Mouse (Mus musculus) common myeloid progenitor, adult 5-6 weeks (primary cell): ENCODE data around the gene Tbx19. TPM values are rescaled to one million over a fixed set of nuclear protein-coding genes. Genes with fewer than 3 reads are reported as not detected.

Source experiments
- ATAC-seq: replicated peaks from 2 replicates; pipeline ENCODE4 v1.8.0; 2016; ENCODE audit warnings: low read depth, mild to moderate bottlenecking, moderate TSS enrichment, inconsistent platforms; ENCODE audit not compliant: poor library complexity, severe bottlenecking
- total RNA-seq: library from RNA; stranded (forward); fragments of 200-1000, 187-1606 nt; gene quantifications from 2 replicates; pipeline ENCODE4 v1.2.3, GENCODE M21; 2017

Gene Tbx19
- total RNA-seq = not detected in 2 replicates

GRCm38 (mm10) chr1:165160723-165161405, at the start of gene Tbx19:
Tbx19 (minus strand) TSS chr1:165160773.
- peak; percentile 79 for ATAC-seq

GRCm38 (mm10) chr1:165205591-165205990, 45.0 kb upstream of the Tbx19 start:
- no peak for ATAC-seq

GRCm38 (mm10) chr1:165203488-165204035, 43.0 kb upstream of the Tbx19 start:
- 0 out of 2 replicates have a peak, but pooled peaks have one; percentile 8 for ATAC-seq

GRCm38 (mm10) chr1:165201445-165202012, 41.0 kb upstream of the Tbx19 start:
- ATAC-seq = no peak

- no peak for ATAC-seq
Observed at GRCm38 (mm10) chr1:165200748-165201147, 40.2 kb upstream of the Tbx19 start.

- ATAC-seq = no peak
Observed at GRCm38 (mm10) chr1:165199639-165200038, 39.1 kb upstream of the Tbx19 start.

- ATAC-seq = no peak
Observed at GRCm38 (mm10) chr1:165198951-165199350, 38.4 kb upstream of the Tbx19 start.

GRCm38 (mm10) chr1:165197875-165198274, 37.3 kb upstream of the Tbx19 start:
- no peak for ATAC-seq

- ATAC-seq = no peak
Observed at GRCm38 (mm10) chr1:165195396-165195960, 34.9 kb upstream of the Tbx19 start.

- no peak for ATAC-seq
Observed at GRCm38 (mm10) chr1:165194662-165195013, 34.1 kb upstream of the Tbx19 start.

- ATAC-seq = peak; percentile 70
Observed at GRCm38 (mm10) chr1:165193880-165194661, 33.5 kb upstream of the Tbx19 start, which contains the start of gene Sft2d2. Sft2d2 (minus strand) TSS chr1:165194438.

- peak; percentile 13; the same call in 1 of the 2 replicates for ATAC-seq
Observed at GRCm38 (mm10) chr1:165193426-165193825, 32.9 kb upstream of the Tbx19 start.

- no peak for ATAC-seq
Observed at GRCm38 (mm10) chr1:165192714-165193264, 32.2 kb upstream of the Tbx19 start.

- peak; percentile 47 for ATAC-seq
Observed at GRCm38 (mm10) chr1:165192102-165192501, 31.5 kb upstream of the Tbx19 start.

- ATAC-seq = no peak
Observed at GRCm38 (mm10) chr1:165191611-165192010, 31.0 kb upstream of the Tbx19 start.

- no peak for ATAC-seq
Observed at GRCm38 (mm10) chr1:165190571-165191273, 30.1 kb upstream of the Tbx19 start.

- no peak for ATAC-seq
Observed at GRCm38 (mm10) chr1:165190068-165190467, 29.5 kb upstream of the Tbx19 start.

- ATAC-seq = no peak
Observed at GRCm38 (mm10) chr1:165188806-165189580, 28.4 kb upstream of the Tbx19 start.

- ATAC-seq = no peak
Observed at GRCm38 (mm10) chr1:165187357-165187756, 26.8 kb upstream of the Tbx19 start.
